Mouse (Mus musculus) erythroblast, embryonic 14.5 days (primary cell): ENCODE measurements around the gene Oxnad1. TPM values are rescaled to one million over a fixed set of nuclear protein-coding genes. Genes with fewer than 3 reads are reported as not detected.

Experiments
- H3K27me3 ChIP-seq: 2 replicates; pipeline ENCODE4 v1.6.1; 2012; ENCODE audit warnings: inconsistent platforms; ENCODE audit not compliant: control insufficient read depth
- H3K36me3 ChIP-seq: 2 replicates; pipeline ENCODE4 v1.6.1; 2012; ENCODE audit warnings: mild to moderate bottlenecking, inconsistent platforms; ENCODE audit not compliant: control insufficient read depth
- H3K4me1 ChIP-seq: 2 replicates; pipeline ENCODE4 v1.6.1; 2012; ENCODE audit warnings: inconsistent platforms; ENCODE audit not compliant: control insufficient read depth
- H3K4me3 ChIP-seq: replicated peaks from 2 replicates; pipeline ENCODE3; 2012; ENCODE audit warnings: moderate library complexity, mild to moderate bottlenecking, inconsistent platforms
- H3K9me3 ChIP-seq: 2 replicates; pipeline ENCODE4 v1.6.1; 2012; ENCODE audit warnings: low read length, inconsistent platforms, mixed read lengths; ENCODE audit not compliant: control insufficient read depth
- GATA1 ChIP-seq: IDR thresholded peaks from 2 replicates; pipeline ENCODE4 v1.6.1; 2012; ENCODE audit warnings: low read length, inconsistent platforms, mixed read lengths
- TAL1 ChIP-seq: IDR thresholded peaks from 3 replicates; pipeline ENCODE4 v1.6.1; 2012; ENCODE audit warnings: low read length, inconsistent platforms, mixed read lengths
- polyA plus RNA-seq: library from polyadenylated mRNA; stranded (reverse); fragments of >175 nt; gene quantifications from 2 replicates; pipeline ENCODE4 v1.2.3, GENCODE M21; 2012

The Oxnad1 gene
- 0.84 and 0.94 TPM in 2 replicates for polyA plus RNA-seq

DNA sequence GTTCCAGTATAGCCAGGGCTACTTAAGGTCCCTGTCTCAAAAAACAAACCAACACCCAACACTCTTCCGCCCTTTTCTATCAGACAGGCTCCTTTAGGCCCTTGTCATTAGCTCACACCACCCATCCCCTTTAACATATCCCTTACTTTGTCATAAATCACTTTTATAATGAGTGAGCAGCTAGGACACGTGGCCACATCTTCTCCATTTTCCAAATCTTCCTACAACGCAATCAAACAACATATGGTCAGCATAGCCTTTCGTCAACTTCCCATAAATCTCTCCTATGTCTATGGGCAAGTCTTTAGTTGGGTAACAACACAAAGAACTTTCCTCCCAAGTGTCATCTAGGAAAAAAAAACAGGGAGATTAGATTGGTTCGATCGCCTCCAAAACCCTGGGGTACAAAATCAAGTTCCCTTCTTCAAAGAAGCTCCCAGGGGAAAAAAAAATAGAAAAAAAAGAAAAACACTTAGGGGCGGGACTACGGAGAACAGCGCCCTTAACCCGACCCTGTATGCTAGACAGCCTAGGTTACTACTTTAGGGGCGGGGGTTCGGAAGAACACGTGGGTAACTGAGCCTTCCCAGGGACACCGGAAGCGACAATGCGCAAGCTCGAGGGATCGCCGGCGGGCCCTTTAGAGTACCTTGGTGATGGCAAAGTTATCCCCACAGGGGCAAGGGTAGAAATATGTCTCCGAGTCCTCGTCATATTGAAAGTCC is at the start of gene Oxnad1:
Gene Oxnad1, plus strand, starts transcription at position 614 of the 725 bp plus-strand sequence.
- Histone ChIP-seq H3K9me3 (no peaks in the 10 kb centered on the region), H3K4me3 (peak within 1 kb of the TSS; percentile 95), H3K4me1 (peaks cover 39% of the 10 kb centered on the region), H3K27me3 (no peaks in the 10 kb centered on the region), H3K36me3 (peaks cover 41% of the 10 kb centered on the region)
- TF ChIP-seq GATA1 (no peak), TAL1 (no peak)

DNA sequence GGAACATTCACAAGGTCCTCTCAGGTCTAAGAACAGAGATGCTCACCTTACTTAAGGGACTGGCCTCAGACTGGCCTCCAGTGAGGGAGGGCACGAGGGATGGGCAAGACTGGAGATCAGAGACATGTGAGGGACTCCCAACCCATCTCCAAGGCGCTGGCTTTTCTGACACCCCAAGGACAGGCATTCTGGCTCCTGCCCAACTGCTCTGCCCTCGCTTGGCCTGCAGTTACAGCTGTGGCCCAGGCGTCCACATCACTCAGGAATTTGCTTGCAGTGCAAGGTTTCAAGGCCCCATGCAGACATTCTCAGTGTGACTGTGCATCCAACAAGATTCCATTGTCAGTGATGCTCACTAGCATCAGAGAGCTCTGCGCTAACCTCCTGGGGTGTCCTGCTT is 48.7 kb upstream of the Oxnad1 start:
- Histone ChIP-seq H3K27me3 (no peaks in the 10 kb centered on the region; the same call in 1 of the 2 replicates), H3K4me3 (no peak overlapping the region), H3K9me3 (peaks cover 4% of the 10 kb centered on the region; the same call in 1 of the 2 replicates), H3K36me3 (no peaks in the 10 kb centered on the region; the same call in 1 of the 2 replicates), H3K4me1 (peaks cover 43% of the 10 kb centered on the region)
- 0 out of 3 replicates have a peak, but pooled peaks have one; percentile 3 for TF ChIP-seq TAL1
- no peak for TF ChIP-seq GATA1

DNA sequence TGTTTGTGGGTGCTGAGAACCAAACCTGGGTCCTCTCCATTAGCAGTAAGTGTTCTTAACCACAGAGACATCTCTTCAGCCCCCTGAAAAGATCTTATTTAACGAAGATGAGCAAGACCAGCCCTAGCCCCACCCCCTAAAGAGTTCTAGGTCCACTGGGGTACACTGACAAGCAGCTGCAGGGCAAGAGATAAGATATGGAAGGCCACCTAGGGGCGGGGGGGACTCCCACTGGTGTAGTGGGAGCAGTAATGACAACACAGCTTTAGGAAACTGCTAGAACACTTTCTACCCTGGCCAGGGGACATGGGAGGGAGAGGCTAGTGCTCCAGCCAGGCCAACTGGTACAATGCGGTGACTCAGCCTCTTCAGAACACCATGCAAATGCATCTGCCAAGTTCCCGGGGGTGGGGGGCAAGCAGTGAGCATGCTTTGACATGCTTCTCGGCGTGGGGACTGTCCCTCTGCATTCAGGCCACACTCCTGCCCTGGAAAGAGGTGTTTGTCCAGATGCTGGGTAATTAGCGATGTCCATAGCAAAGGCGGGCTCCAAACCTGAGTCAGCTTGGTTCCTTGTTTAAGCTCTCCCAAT is 47.4 kb upstream of the Oxnad1 start:
- no peaks in the 10 kb centered on the region for H3K27me3 ChIP-seq
- H3K4me1 ChIP-seq = peaks cover 42% of the 10 kb centered on the region
- TF ChIP-seq TAL1 = peak; percentile 48; the same call in 2 of the 3 replicates
- peak; percentile 40; the same call in 1 of the 2 replicates for TF ChIP-seq GATA1
- no peaks in the 10 kb centered on the region; the same call in 1 of the 2 replicates for H3K36me3 ChIP-seq
- peak overlapping the region; percentile 6 for H3K4me3 ChIP-seq
- peaks cover 4% of the 10 kb centered on the region; the same call in 1 of the 2 replicates for H3K9me3 ChIP-seq

DNA sequence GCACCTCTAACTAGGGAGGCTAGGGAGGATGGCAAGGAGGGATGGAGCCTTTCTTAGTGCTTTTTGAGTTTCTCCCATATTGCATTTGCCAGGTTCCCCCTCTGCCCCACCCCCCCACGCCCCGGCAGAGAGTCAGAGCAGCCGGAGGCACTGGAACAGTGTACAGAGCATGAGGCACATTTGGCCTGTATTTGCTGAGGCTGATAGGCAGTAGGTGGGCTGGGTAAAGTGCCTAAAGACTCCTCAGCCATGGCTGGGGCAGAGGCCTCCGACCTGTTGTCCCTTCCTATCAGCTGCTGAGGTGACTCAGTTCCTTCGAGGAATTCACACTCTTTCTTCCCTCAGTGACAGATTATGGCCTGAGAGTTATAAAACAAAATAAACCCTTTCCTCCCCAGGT is 43.1 kb upstream of the Oxnad1 start:
- Histone ChIP-seq H3K4me1 (peaks cover 35% of the 10 kb centered on the region), H3K27me3 (no peaks in the 10 kb centered on the region), H3K36me3 (no peaks in the 10 kb centered on the region), H3K4me3 (no peak overlapping the region), H3K9me3 (peaks cover 4% of the 10 kb centered on the region; the same call in 1 of the 2 replicates)
- TF ChIP-seq TAL1 = no peak
- TF ChIP-seq GATA1 = no peak

DNA sequence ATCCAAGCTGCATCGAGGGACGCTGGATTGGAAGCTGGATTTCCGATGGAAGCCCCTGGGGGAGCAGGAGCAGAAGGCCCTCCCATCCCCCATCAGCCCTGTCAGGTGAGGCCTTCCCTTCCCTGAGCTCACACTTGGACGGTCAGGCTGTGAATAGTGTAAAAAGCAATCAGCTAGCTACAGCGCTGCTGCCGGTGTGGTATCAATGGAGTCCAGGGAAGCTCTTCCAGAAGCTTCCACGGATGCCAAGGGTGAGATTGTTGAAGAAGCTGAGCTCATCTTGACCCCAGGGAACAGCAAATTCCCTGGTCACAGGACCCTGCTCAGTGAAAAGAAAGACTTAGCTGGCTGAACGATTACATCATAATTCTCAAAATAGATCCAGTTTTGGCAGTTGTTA is 38.8 kb upstream of the Oxnad1 start:
- Histone ChIP-seq H3K27me3 (no peaks in the 10 kb centered on the region), H3K4me1 (peaks cover 7% of the 10 kb centered on the region), H3K4me3 (no peak overlapping the region), H3K9me3 (no peaks in the 10 kb centered on the region), H3K36me3 (no peaks in the 10 kb centered on the region)
- TF ChIP-seq GATA1 (no peak), TAL1 (no peak)

DNA sequence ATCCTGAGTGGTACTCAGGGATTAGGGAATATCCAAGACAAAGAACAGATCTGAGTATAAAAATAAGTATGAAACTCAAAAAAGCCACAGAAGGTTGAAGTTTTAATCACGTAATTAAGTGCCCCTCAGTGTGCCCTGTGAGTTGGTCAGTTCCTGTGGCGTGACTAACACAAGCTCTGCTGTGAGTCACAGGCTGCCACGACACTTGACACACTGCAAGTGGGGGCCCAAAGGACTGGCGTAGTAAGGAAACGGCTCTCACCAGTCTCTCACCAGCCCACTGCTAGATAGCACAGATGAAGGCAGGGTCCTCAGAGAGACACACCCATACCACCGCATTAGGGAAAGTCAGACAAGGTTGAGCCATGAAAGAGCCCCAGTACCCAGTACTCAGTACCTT is 35.0 kb upstream of the Oxnad1 start:
- no peak overlapping the region for H3K4me3 ChIP-seq
- H3K27me3 ChIP-seq = no peaks in the 10 kb centered on the region
- peaks cover 8% of the 10 kb centered on the region for H3K4me1 ChIP-seq
- H3K36me3 ChIP-seq = no peaks in the 10 kb centered on the region
- H3K9me3 ChIP-seq = peaks cover 6% of the 10 kb centered on the region
- TF ChIP-seq TAL1 (no peak), GATA1 (no peak)

DNA sequence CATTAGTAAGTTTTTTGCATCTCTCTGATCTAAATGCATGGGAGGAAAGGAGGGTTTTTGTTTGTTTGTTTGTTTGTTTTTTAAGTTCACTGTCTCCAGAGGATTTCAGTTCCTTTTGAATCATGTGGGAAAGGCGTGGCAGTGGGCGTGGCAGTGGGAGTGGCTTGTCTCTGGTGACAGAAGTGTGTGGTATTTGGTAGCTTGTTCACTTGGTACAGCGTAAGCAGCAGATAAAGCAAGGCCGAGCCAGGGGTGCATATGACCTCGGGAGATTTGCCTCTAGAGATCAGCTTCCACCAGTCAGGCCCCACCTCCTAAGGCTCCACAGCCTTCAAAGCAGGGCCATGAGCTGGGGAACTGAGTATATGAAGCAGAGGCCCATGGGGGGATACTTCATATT is 31.3 kb upstream of the Oxnad1 start:
- no peaks in the 10 kb centered on the region for H3K27me3 ChIP-seq
- H3K4me3 ChIP-seq = no peak overlapping the region
- H3K9me3 ChIP-seq = peaks cover 10% of the 10 kb centered on the region
- H3K4me1 ChIP-seq = peaks cover 8% of the 10 kb centered on the region
- no peak for TF ChIP-seq GATA1
- TF ChIP-seq TAL1 = no peak
- no peaks in the 10 kb centered on the region for H3K36me3 ChIP-seq

DNA sequence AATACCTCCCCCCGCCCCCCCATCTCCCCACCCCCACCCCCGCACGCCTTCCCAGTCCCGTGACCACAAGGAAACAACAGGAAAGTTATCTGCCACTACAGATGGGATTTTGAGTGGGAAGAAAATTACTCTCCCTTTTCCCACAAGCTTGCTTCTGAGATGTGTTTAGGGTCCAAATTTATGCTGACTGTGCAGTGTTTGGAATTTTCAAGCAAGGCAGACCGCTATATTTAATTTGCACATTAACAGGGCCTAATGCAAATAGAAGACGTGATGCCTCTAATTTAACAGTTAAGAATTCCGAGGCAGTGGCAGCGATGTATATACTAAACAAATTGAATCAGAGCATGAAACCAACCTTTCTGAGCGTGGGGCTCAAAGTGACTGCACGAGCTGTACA is 30.4 kb upstream of the Oxnad1 start:
- Histone ChIP-seq H3K36me3 (no peaks in the 10 kb centered on the region), H3K9me3 (peaks cover 10% of the 10 kb centered on the region), H3K4me1 (peaks cover 8% of the 10 kb centered on the region), H3K27me3 (no peaks in the 10 kb centered on the region), H3K4me3 (no peak overlapping the region)
- TF ChIP-seq TAL1 = no peak

DNA sequence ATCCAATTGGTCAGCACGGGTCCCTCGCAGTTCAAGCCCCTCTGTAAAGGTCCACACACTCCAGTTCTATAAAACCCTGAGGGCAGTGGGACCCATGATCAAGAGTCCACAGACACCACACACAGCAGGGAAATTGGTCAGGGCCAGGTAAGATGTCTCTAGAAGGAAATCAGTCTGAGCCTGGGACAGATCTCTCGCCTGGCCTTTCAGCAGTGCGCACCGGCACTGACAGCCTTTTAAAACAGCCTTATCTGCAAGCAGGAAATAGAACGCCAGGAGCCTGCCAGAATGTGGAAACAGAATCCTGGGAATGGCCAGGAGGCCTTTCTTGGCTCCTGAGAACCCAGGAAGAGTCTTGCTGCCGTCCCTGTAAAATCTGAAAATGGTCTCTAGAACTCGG is 29.4 kb upstream of the Oxnad1 start:
- H3K27me3 ChIP-seq = no peaks in the 10 kb centered on the region
- H3K9me3 ChIP-seq = peaks cover 10% of the 10 kb centered on the region
- no peak for TF ChIP-seq GATA1
- TF ChIP-seq TAL1 = no peak
- H3K4me1 ChIP-seq = peaks cover 5% of the 10 kb centered on the region
- no peak overlapping the region for H3K4me3 ChIP-seq
- no peaks in the 10 kb centered on the region for H3K36me3 ChIP-seq
